Mouse (Mus musculus) layer of hippocampus, adult 9-11 months (tissue): ENCODE results near the gene Plekhn1.

Experiments used
- DNase-seq: peaks from one replicate; pipeline ENCODE4 v3.0.0; 2022

The Plekhn1 gene

GRCm38 (mm10) chr4:156183747-156184146 is 50.9 kb downstream of the Plekhn1 start:
- no peak for DNase-seq

DNA sequence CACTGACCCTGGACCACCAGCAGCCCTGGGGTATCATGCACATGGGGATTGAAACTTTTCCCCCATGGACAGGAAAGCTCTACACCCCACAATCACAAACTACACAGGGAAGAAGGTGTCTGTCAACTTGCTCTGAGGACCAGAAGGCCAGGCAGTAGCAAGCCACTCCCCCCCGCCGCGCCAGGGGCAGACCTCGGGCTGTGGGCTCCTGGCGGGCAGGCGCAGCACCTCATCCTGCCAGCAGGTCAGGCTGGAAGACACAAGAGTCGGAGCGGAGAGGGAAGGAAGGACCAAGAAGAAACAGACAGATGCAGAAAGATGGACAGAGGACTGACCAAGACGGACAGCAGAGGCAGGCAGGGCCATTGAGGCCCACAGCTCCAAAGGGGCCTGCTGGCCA is 57.0 kb downstream of the Plekhn1 start:
- DNase-seq: no peak

- DNase-seq: no peak
These were observed 62.8 kb downstream of the Plekhn1 start for GRCm38 (mm10) chr4:156171828-156172227.
